Mouse (Mus musculus) limb, embryonic 14.5 days (tissue): ENCODE results near the gene Iqgap3. TPM values are rescaled to one million over a fixed set of nuclear protein-coding genes. Genes with fewer than 3 reads are reported as not detected.
A peak's percentile ranks its signal among the peaks of the same experiment; 100 is the strongest.

ENCODE experiments used
- ATAC-seq: fragments of 200-750 bp; cut with Nextera tagmentation; 2 replicates; pipeline ENCODE4 v1.8.0; 2017; ENCODE audit warnings: low read depth, moderate number of reproducible peaks, moderate TSS enrichment; ENCODE audit not compliant: low FRiP score
- DNase-seq: peaks from one replicate; pipeline ENCODE4 v3.0.0-alpha.2; 2015; ENCODE audit warnings: low spot score
- H3K27ac ChIP-seq: fragments of 300-500 bp; sonication (generic); replicated peaks from 2 replicates; pipeline ENCODE4 v1.5.1; 2014; ENCODE audit warnings: low read depth, mild to moderate bottlenecking, low read length, moderate library complexity, mixed read lengths
- H3K27me3 ChIP-seq: fragments of 300-500 bp; sonication (generic); 2 replicates; pipeline ENCODE4 v1.6.1; 2014; ENCODE audit warnings: low read length, mixed read lengths; ENCODE audit not compliant: control insufficient read depth, insufficient read depth
- H3K36me3 ChIP-seq: fragments of 300-500 bp; sonication (generic); 2 replicates; pipeline ENCODE4 v1.6.1; 2014; ENCODE audit warnings: mild to moderate bottlenecking, low read length, moderate library complexity, mixed read lengths; ENCODE audit not compliant: control insufficient read depth, insufficient read depth
- H3K4me1 ChIP-seq: fragments of 300-500 bp; sonication (generic); 2 replicates; pipeline ENCODE4 v1.6.1; 2014; ENCODE audit warnings: antibody characterized with exemption, low read length, mixed read lengths; ENCODE audit not compliant: control insufficient read depth, insufficient read depth
- H3K4me2 ChIP-seq: fragments of 300-500 bp; sonication (generic); replicated peaks from 2 replicates; pipeline ENCODE4 v1.6.1; 2014; ENCODE audit warnings: low read depth, mild to moderate bottlenecking, low read length, moderate library complexity; ENCODE audit not compliant: severe bottlenecking
- H3K4me3 ChIP-seq: fragments of 300-500 bp; sonication (generic); replicated peaks from 2 replicates; pipeline ENCODE4 v1.5.1; 2014; ENCODE audit warnings: low read length
- H3K9ac ChIP-seq: fragments of 300-500 bp; sonication (generic); 2 replicates; pipeline ENCODE4 v1.6.1; 2014; ENCODE audit warnings: mild to moderate bottlenecking, low read depth, low read length, moderate library complexity; ENCODE audit not compliant: severe bottlenecking
- H3K9me3 ChIP-seq: fragments of 300-500 bp; sonication (generic); 2 replicates; pipeline ENCODE4 v1.6.1; 2016; ENCODE audit warnings: low read length; ENCODE audit not compliant: control insufficient read depth
- POLR2A ChIP-seq: fragments of 200-500 bp; IDR thresholded peaks from 2 replicates; pipeline ENCODE4 v1.8.0; 2012; ENCODE audit warnings: inconsistent platforms, mild to moderate bottlenecking, moderate library complexity, borderline replicate concordance; ENCODE audit not compliant: insufficient read depth, insufficient read length; ENCODE audit errors: extremely low read depth
- WGBS: fragments of 180-500 bp; shearing (Covaris S2); extraction: QIAGEN DNeasy Blood & Tissue Kit; methylation state at CpG from one replicate; pipeline ENCODE4 v1.1.7; 2014; 5-methylcytosine and 5-hydroxymethylcytosine counted together
- polyA plus RNA-seq, 2 experiments: library from polyadenylated mRNA; depleted of rRNA in 1 of 2; stranded (reverse) in 1 of 2; unstranded in 1 of 2; fragments of >200 nt; fragmentation: Nextera tagmentation in 1 of 2; extraction: Ambion mirVana in 1 of 2; gene quantifications; 2 replicates each; pipeline versions ENCODE4 v1.2.1 to v1.2.3; 2012 to 2014

The Iqgap3 gene
- polyA plus RNA-seq, 2 experiments: 21.0 to 38.8 TPM

DNA sequence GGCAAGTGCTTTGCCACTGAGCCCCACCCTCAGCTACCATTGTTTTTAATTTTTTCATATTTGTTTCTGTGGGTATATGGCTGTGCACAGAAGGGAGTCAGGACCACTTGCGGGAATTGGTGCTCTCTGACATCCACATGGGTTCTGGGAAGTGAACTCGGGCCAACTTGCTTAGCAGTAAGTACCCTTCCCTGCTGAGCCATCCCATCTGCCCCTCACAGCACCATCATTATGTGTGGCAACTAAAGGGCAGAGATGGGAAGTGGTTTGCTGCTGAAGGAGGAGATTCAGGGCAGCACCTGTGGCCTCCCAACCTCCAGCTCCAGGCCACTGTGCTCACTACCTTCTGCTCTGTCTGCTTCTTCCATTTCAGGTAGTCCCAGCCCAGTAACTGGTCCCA is 8.1 kb upstream of the Iqgap3 start:
- no peaks in the 10 kb centered on the region for H3K36me3 ChIP-seq
- no peak for TF ChIP-seq POLR2A
- H3K4me3 ChIP-seq: no peak overlapping the region
- no peak for ATAC-seq
- no peak overlapping the region for H3K4me2 ChIP-seq
- no peaks in the 10 kb centered on the region for H3K4me1 ChIP-seq
- no peaks in the 10 kb centered on the region for H3K27me3 ChIP-seq
- H3K27ac ChIP-seq: no peak overlapping the region
- WGBS: 60% methylated on average over 2 of the region's 2 CpGs
- DNase-seq: no peak
- H3K9ac ChIP-seq: no peak overlapping the region
- no peaks in the 10 kb centered on the region for H3K9me3 ChIP-seq

DNA sequence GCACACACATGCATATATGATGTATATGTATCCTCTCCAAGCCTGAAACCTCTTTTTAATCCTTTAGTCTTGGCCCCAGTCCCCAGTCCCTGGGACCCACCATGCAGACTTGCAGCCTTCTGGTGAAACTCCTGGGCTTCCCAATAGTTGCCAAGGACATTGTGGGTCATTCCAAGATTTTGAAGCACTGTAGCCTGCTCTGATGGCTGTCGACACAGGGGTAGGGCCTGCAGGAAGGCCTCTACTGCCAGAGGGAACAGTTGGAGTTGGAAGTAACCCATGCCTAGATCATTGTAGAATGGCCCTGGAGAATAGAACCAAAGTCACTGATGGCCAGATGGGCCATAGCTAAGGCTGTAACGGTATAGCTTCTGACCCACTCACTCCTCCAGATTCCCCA is 7.4 kb upstream of the Iqgap3 start:
- Histone ChIP-seq H3K4me3 (no peak overlapping the region), H3K9me3 (no peaks in the 10 kb centered on the region), H3K4me2 (no peak overlapping the region), H3K36me3 (no peaks in the 10 kb centered on the region), H3K9ac (no peak overlapping the region), H3K4me1 (no peaks in the 10 kb centered on the region), H3K27me3 (no peaks in the 10 kb centered on the region), H3K27ac (no peak overlapping the region)
- no peak for DNase-seq
- no peak for ATAC-seq
- TF ChIP-seq POLR2A: no peak
- WGBS: 59% methylated on average over 2 of the region's 2 CpGs

DNA sequence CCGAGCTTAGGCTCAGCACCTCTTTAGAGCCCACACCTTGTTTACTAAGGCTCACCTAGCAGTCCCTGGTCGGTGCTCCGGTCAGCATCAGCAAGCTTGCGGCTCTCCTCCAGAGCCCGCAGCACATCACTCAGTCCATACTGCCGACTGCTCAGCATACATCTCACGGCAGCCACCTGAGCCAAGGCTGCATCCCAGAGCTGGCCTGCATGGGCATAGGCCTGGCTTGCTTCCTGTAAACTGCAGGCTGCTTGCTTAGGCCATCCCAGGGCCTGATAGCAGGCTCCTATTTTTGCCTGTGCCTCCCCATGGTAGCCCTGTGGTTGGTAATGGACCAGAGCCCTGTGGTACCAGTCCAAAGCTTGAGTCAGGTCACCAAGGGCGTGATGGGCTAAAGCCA is 7.0 kb upstream of the Iqgap3 start:
- Histone ChIP-seq H3K27me3 (no peaks in the 10 kb centered on the region), H3K9ac (no peak overlapping the region), H3K36me3 (no peaks in the 10 kb centered on the region), H3K4me2 (no peak overlapping the region), H3K9me3 (no peaks in the 10 kb centered on the region), H3K4me3 (no peak overlapping the region), H3K4me1 (no peaks in the 10 kb centered on the region), H3K27ac (no peak overlapping the region)
- ATAC-seq (no peak), DNase-seq (no peak)
- 79% methylated on average over 8 of the region's 8 CpGs for WGBS
- TF ChIP-seq POLR2A: no peak

DNA sequence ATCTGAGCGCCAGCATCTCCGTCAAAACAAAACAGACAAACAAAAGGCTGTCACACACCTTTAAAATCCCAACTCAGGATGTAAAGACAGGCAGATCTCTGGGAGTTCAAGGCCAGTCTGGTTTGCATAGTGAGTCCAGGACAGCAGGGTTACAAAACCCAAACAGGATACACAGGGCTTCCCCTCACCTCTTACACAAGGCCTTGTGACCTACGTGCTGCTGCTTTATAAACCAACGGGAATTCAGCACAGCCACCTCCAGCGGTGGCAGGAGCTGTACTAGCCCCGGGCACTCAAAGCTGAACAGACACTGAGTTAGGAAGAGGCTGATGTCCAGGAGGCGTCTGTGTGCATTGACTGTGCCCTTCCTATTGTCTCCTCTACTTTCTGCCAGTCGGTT is 4.3 kb upstream of the Iqgap3 start:
- Histone ChIP-seq H3K27me3 (no peaks in the 10 kb centered on the region), H3K9ac (no peak overlapping the region)
- no peak for ATAC-seq

DNA sequence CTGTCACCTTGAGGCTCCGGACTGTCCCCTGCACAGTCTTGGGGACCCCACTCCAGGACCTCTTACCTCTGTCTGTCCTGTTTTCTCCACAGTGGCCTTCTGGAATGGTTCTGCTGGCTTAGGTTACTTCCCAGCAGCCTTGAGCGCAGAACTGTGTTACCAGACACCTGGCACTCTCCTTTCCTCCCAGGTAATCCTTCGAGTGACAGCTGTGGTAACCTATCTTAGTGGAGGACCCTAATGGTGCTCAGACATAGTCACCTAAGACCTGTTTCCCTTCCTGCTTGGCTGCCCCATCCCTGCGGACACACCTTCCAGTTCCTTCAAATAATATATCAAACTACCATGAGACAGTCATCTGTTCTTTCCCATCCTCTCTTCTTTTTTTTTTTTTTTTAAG is 3.6 kb upstream of the Iqgap3 start, which contains the start of gene Ttc24:
Ttc24 (minus strand) TSS at position 101 of the 400 bp plus-strand sequence.
- no peak for DNase-seq
- no peak for ATAC-seq
- Histone ChIP-seq H3K27ac (no peak within 1 kb of the TSS), H3K4me1 (peaks cover 14% of the 10 kb centered on the region; the same call in 1 of the 2 replicates), H3K9me3 (no peaks in the 10 kb centered on the region), H3K36me3 (no peaks in the 10 kb centered on the region), H3K4me2 (no peak within 1 kb of the TSS), H3K27me3 (no peaks in the 10 kb centered on the region), H3K4me3 (no peak within 1 kb of the TSS), H3K9ac (no peak within 1 kb of the TSS)
- 74% methylated on average over 4 of the region's 4 CpGs for WGBS
- no peak for TF ChIP-seq POLR2A

More for the DNA sequence above, 4.3 kb upstream of the Iqgap3 start:
- Histone ChIP-seq H3K9me3 (no peaks in the 10 kb centered on the region), H3K4me1 (peaks cover 9% of the 10 kb centered on the region; the same call in 1 of the 2 replicates), H3K27ac (no peak overlapping the region), H3K4me3 (no peak overlapping the region), H3K36me3 (no peaks in the 10 kb centered on the region), H3K4me2 (no peak overlapping the region)
- WGBS: 48% methylated on average over 8 of the region's 8 CpGs
- TF ChIP-seq POLR2A: no peak
- DNase-seq: no peak

DNA sequence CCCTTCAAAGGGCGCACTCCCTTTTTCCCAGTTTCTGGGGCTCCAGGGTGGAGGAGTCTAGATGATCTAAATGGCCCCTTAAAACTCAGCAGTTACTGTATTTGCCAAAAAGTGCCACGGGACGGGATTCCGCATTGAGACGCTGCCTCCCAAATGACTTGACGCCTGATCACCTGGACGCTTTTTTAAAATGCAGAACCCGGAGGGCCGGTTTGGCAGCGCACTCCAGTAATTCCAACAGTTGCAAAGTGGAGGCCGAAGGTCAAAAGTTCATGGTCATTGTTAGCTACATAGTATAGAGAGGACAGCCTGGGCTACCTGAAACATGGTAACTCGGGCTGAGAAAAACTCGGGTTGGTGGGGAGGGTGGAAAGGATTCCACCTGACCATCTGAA is 450 bp downstream of the Iqgap3 start:
- Histone ChIP-seq H3K4me2 (peak overlapping the region; percentile 83), H3K27ac (no peak overlapping the region), H3K9me3 (no peaks in the 10 kb centered on the region), H3K4me3 (peak overlapping the region; percentile 59), H3K27me3 (no peaks in the 10 kb centered on the region), H3K4me1 (peaks cover 14% of the 10 kb centered on the region; the same call in 1 of the 2 replicates), H3K9ac (peak overlapping the region; percentile 59), H3K36me3 (peaks cover 14% of the 10 kb centered on the region)
- no peak for TF ChIP-seq POLR2A
- no peak for DNase-seq
- WGBS: 3% methylated on average over 13 of the region's 13 CpGs
- ATAC-seq: no peak
